Mouse (Mus musculus) A20 (cell line): ENCODE results near the gene Ccr4.
"Not testable (repeated sequence)": the region's sequence is repeated elsewhere in the genome, so short reads cannot be mapped to it uniquely, and the experiment has no call there.

Experiments used
- DNase-seq: peaks from one replicate; pipeline ENCODE4 v3.0.0-alpha.2; 2011; ENCODE audit warnings: low read depth, low spot score

Ccr4 gene

DNA sequence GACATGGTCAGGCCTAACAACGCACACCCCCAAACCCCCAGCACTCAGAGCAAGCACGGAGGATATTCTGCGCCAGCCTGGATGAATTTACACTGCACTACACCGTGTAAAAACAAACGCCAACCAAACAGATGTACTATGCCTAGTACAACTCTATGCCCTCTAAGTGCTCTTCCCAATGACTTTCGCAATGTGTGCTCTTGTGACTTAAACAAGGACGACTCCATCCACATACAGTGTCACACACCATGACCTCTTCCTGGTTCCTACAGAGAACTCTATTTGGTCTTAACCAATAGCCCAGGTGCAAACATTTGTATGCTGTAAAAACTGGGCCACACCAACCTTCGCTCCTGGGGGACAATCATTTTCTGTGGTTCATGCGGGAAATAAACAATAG lies 17.8 kb upstream of the Ccr4 start:
- DNase-seq: no peak

DNA sequence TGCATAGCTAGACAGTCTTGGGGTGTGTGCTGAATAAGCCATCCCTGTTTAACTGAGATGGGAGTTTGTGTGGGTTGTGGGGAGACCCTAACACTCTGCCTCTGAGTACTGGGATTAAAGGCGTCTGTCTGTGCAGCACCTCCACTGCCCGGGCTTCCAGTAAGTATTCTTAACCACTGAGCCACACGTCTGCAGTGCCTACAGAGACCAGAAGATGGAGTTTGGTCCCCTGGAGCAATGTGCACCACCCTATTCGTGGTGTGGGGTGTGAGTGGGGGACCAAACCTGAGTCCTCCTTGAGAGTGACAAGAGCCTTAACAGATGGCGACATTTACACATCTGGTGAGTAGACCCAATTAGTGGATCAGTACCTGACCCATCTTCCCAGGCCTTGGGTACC lies 17.3 kb upstream of the Ccr4 start:
- DNase-seq: no peak

DNA sequence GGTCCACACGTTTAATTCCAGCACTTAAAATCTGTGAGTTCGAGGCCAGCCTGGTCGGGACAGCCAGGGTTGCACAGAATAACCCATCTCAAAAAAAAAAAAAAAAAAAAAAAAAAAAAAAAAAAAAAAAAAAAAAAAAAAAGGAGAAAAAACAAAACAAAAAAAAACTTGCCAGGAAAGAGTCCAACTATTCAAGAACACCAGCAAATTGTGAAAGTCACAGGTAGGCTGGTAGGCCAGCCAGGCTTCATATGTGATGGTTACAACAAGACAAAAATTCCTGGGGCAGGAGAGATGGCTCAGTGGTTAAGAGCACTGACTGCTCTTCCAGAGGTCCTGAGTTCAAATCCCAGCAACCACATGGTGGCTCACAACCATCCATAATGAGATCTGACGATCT lies 15.8 kb upstream of the Ccr4 start:
- not testable (repeated sequence) for DNase-seq

DNA sequence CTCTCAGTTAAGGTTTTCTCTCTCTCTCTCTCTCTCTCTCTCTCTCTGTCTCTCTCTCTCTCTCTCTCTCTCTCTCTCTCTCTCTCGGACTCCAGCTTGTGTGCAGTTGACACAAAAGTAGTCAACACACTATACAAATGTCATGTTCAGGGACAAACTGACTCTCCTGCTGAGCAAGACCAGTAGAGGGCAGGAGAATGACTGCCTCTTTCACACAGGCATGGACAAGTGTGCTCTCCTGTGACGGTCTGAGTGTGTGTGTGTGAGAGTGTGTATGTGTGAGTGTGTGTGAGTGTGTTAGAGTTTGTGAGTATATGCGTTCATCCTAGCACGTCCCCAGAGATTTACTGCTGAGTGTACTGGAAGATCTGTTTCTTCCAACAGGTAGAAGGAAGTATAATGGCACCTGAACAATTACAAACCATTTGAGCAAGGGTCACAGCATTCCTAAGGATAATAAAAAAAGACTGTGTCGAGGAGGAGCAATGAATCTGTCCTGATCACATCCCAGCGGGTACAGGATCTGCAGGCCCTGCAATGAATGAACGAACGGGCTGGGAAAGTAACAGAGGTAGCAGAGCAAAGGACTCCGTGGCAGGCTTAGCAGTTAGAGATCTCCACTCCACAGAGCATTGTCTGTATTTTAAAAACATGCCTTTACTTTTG lies 14.2 kb upstream of the Ccr4 start:
- DNase-seq: no peak

DNA sequence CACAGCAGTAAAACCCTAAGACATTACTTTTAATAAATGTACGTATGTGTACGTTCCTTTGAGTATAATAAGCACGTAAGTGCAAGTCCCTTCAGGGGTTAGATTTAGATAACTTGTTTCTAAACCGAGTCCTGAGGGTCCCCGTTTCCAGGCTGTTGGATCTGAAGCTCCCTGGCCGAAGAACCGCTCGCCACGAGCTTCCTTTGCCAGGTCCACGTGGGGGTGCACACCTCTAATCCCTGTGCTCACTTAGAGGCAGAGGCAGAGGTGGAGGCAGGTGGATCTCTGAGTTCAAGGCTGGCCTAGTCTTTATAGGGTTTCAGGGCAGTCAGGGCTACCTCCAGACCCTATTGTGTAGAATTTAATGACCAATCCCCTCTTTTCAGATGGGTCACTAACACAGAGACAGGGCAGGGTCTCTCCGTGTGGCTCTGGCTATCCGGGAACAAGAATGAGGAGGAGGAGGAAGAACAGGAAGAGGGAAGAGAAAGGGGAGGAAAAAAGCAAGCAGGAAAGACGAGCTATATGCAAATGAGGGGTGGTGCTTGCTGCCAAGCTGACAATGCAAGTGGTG lies 13.3 kb upstream of the Ccr4 start:
- DNase-seq: no peak

DNA sequence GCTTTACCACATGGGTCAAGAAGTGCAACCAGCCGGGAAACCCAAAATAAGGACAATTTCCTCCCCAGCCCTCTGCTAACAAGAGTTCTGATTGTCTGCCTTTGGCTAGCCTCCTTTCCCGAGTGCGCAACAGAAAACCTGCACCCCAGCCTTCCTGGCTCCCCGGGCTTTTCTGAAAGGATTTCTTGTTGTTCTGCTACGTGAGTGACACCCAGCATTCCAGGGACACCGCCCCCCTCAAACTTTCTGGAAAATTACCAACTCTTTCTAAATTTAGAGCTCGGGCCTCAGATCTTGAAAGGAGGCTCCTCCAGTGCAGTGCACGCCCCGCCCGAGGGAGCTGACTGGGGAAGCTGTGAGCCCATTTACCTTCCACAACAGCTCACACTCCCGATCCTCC lies 10.6 kb upstream of the Ccr4 start, which contains the start of gene C130032M10Rik:
Gene C130032M10Rik, plus strand, starts transcription at position 334 of the 400 bp plus-strand sequence.
- DNase-seq: no peak

DNA sequence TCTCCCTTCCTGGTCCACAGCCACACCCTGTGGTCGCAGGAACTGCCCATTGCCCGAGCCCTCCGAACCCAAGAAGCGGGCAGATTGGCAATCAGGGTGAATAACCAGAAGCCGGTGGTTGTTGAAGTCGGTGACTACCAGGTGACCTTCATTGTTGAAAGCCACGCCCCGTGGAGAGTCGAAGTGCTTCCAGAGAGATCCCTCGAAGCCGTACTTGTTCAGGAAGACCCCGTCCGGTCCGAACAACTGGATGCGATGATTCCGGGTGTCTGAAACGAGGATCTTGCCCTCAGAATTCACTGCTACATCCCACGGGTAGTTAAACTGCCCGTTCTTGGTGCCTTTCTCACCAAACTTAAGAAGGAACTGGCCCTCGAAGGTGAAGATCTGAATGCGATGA lies 8.1 kb upstream of the Ccr4 start:
- DNase-seq: no peak

DNA sequence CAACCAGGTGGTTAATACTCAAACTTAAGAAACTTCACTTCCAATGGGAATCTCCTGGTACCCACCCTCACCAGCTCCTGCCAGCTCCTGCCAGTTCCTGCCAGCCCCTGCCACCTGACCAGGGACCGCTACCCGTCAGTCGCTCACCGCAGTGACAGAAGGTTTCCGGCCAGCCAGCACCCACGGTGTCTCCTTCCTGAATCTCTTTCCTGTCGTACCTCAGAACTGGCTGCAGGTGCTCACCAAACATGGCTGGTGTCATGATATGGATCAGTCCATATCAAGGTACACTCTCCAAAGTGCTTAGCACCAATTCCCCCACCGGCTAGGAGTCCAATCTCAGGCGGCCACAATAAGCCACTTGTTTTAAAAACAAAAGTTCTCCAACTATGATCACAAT lies 5.1 kb upstream of the Ccr4 start:
- no peak for DNase-seq

DNA sequence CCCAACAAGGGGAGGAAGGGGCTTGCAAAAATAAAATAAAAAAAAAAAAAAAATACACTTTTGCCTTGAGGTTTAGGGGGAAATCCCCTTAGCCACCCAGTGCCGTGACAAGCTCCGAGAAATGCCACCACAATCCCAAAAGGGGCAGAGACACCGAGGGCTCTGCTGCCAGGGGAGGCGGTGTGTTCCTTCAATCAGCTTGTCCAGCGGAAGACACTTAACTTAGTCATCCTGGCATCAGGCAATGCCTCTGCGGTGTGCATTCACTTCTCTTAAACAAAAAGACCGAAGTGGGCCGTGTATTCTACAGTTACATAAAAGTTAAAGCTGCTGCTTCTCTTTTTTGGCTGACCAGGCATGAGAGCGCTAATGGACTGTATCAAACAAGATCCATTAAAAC lies 2.7 kb upstream of the Ccr4 start:
- DNase-seq: no peak

DNA sequence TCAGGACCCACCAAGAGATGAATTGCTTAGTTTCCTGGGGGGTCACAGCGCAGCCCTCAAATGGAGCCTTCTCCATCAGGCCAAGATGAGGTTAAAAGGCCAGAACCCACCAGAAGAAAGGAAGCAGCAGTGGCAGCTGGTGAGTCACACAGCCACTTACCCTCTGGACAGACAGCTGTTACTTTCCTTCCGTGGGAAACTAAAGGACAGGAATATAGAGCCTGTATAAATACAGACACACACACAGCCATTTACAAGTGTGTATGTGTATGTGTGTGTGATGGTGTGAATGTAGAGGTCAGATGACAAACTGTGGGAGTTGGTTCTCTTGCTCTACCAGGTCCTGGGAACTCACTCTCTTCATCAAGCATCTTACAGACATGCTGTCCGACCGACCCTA lies 1.8 kb upstream of the Ccr4 start:
- no peak for DNase-seq

DNA sequence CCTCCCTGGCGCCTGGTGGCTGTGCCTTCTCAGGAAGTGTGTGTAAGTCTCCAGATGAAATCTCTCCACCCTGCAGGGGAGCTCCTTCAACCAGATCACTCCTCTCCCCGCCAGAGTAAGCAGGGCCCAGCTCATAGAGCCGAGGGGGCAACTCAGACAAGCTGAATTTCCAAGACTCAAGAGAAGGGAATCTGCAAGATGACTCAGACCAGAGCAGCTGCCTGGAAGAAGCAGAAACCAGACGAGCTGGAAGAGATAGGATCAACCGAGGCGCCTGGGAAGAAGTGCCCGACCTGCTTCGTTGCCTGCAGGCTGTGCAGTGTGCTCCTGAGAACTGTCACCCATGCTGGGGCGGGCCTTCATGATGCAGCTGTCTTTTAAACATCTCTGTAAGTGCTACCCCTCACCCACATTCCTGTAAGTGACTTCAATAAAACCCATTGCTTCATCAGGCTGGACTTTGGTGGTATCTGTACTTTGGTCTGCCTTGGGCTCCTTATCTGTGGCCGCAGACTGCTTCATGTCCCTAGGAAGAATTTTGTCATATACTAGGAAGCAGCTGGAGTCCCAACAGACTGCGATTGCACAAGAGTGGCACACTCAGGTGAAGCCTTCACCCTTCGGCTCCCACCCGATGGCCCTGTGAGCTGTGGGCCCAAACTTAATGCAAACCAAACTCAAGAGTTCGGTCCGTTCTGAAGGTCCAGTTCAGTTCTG lies 1.8 kb downstream of the Ccr4 start:
- DNase-seq: no peak

DNA sequence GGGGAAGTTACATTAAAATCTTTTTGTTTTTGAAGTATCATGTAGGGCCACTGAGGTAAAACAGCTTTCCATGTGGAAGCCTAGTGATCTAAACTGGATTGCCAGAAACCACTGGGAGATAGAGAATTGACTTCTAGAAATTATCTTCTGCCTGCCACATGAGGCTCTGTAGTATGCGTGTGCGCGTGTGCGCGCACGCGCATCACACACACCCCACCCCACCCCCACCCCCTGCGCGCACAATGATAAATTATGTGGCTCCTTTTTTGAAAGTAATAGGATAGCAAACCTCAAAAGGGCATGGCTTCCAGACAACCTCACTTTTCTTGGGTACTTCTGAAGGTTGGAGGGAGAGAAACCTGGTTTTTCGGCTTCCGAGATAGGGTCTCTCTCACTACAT lies 2.8 kb downstream of the Ccr4 start:
- no peak for DNase-seq

DNA sequence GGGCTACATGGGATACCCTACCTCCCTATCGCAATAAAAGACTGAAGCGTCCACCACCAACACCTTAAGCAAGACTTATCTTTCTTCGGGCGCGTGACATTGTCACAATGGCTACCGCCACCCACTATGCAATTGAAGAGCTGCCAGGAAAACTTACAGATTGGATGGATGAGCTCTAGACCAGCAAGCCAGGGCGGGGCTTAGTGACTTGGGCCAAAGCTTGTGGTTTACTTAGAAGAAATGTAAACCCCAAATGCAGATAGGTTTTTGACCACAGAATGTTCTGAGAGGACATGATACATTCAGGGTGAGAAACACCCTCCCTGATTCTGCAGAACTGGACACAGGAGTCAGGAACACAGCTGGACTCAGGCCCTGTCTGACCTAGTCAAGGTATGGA lies 3.6 kb downstream of the Ccr4 start:
- DNase-seq: no peak

DNA sequence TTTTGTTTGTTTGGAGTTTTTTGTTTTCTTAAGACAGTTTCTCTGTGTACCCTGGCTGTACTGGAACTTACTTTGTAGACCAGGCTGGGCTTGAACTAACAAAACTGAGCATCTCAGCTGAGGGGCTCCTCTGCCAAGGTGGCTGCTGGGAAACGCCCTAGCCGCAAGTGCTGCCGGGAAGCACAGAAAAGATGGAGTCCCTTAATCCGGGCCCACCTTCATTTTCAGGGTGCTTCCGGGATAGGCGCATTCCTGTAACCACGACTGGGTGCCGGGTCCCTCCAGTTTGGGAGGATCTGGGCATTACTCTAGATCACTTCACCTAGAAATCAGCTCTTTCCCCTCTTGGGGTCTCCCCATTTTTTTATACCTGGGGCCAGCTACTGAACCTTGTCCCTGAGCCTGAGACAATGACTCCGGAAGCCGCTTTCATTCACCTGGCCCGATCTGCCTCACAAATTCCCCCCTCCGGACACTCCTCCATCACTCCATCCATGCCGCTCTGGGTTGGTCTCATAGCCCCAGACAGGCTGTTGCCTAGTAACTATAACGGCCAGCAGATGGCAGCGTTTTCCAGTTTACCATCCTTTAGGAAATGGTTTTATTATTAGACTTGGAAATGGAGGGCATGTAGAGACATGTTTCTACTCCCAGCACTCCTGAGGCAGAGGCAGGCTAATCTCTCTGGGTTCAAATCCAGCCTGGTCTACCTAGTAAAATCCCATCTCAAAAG lies 4.8 kb downstream of the Ccr4 start:
- DNase-seq: peak; percentile 72

DNA sequence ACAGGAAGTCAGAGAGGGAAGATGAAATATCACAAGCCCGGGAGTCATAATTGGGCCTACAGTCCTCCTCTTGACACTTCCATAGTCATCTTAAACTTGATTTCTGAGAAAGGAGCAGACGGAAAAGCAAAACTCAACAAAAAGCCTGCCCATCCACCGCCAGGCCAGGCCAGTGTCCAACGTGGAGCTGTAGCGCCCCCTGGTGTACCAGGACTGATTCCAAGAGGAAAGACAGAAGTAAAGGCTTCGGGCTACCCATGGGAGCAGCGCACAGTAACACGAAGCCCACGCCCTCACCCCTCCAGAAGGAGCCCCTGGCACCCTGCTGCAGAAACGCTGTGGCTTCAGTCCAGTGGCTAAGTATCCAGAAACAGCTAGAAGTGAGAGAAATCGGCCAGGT lies 6.5 kb downstream of the Ccr4 start:
- DNase-seq: peak; percentile 84

DNA sequence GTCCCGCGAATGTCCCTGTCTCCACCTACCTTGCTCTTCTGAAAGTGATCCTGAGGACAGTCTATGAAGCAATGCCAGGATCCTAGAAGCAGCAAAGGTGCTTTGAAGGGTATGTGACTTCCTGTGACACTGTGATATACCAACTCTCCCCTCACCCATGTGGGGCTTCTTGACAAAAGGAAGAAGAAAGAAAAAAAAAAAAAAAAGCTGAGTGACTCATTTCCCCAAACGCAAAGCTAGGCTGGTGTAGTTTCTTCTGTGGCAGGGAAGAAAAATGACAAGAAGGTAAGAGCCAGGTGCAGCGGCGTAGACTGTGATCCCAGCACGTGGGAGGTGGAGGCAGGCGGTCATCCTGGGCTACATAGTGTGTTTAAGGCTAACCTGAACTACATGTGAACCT lies 8.2 kb downstream of the Ccr4 start:
- no peak for DNase-seq

DNA sequence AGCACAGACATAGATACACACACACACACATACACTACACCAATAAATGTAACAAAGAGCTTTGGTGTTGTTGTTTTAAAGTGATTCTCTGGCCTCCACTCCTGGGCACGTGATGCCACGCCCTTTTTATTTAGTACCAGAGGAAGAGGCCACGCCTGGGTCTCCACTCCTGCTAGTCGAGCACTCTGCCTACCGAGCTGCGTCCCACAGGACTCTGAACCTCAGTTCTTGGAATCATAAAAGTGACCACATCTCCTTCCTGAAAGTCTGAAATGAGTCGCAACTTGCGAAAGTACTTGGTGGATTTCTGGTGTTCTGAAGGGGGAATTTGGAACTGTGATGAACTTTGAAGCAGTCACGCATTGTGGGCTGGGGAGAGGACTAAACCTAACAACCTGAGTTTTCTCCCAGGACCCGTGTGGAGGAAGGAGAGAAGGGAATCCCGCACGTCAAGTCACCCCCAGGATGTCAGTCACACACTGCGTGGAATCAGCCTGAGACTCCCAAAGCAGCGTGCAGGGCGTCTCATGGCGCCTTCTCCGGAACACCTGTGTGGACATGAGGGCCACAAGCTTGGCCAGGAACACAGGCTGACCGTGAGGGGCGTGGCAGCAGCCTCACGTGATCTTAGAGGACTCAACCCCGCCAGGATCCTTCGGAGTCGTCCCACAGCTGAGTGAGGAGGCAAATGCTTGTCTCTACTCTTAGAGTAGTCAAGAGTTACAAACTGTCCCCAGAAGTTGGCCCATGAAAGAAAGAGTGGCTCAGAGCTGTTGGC lies 17.0 kb downstream of the Ccr4 start:
- DNase-seq: no peak

DNA sequence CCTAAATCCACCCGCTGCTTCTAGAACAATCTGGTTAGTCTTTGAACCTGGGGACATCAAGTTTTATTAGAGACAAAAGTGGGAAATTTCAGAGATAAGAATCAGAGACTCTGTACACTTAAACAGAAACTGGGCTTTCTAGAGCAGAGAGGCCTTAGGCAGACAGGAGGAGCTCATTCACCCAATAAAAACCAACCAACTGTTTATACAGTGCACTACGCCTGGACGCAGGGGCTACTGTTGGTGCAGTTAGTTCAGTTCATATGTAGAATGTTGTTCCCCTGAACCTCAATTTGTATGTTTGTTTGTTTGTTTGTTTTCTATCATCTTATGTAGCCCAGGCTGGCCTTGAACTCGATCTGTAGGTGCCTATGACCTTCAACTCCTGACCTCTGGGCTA lies 17.9 kb downstream of the Ccr4 start:
- no peak for DNase-seq

DNA sequence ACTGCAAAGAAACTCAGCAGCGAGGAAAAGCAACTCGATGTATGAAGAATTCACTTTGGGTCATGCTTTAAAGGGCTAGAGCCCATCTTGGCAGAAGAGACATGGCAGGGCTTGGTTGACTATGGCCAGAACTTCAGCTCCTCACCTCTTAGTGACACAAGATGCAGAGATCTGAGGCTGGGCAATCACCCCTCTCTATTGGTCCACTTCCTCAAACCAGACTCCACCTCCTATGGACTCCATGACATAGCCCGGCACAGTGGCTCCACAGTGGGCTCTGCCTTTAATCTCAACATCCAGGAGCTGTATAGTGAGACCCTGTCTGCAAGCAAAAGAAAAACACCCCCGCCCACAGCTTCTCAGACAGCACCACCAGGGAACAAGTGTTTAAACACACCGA lies 19.9 kb downstream of the Ccr4 start:
- no peak for DNase-seq

DNA sequence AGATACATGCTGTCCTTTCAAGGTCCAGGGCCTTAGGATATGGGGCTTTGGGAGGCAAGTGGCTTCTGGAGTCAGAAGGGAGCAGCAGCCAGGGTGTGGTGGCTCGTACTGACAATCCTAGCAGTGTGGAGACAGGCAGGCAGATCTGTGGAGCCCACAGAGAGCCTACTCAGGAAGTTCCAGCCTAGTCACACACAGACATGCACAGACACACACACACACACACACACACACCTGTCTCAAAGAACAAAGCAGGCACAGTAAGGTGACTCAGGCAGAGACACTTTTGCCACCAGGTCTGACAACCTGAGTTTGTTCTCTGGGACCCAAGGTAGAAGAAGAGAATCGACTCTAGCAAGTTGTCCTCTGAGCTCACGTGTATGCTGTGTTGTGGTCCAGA lies 23.8 kb downstream of the Ccr4 start:
- DNase-seq: no peak

DNA sequence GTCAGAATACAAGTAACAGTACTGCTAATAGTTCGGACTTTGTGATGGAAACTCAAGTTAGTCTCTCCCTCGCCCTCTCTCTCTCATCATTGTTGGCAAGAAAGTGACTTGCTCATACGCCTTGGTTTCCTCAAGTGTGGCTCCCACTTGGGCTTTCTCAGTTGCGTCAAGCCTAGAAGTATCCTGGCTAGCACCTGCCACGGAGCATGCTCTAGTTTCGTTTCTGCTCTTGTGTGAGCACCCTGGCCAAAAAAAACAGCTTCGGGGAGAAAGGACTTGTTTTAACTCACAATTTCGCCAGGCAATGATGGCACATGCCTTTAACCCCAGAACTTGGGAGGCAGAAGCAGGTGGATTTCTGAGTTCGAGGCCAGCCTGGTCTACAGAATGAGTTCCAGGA lies 27.7 kb downstream of the Ccr4 start:
- peak; percentile 66 for DNase-seq

DNA sequence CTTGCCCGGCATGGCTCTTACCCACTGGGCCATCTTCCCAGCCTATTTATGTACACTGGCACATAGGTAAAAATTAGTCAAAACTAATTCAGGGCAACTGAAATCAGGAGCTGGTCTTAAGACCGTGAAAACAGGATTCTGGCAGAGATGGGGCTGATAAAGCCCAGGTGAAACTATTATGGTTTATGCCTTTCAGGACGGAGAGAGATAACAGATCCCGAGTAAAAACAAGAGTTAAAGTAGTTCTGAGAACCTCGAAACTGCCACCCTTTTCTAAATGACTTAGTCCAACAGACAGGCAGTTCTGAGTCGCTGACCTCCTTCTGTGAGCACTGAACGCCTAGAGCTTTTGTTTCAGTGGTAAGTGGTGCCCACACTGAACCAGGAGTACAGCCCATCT lies 32.8 kb downstream of the Ccr4 start:
- no peak for DNase-seq
